Mouse (Mus musculus) layer of hippocampus, adult 11-12 months (tissue): Measurements from ENCODE around the gene Nfam1.
A peak's percentile ranks its signal among the peaks of the same experiment; 100 is the strongest.

Experiments
- DNase-seq: peaks from one replicate; pipeline ENCODE4 v3.0.0; 2022; ENCODE audit warnings: low spot score

The Nfam1 gene

GRCm38 (mm10) chr15:82958253-82958701 lies 74.8 kb downstream of the Nfam1 start:
- peak; percentile 60 for DNase-seq

GRCm38 (mm10) chr15:82956721-82957120 lies 76.4 kb downstream of the Nfam1 start:
- no peak for DNase-seq

GRCm38 (mm10) chr15:82956310-82956709 lies 76.8 kb downstream of the Nfam1 start:
- no peak for DNase-seq

- DNase-seq, result no peak
These were observed 77.8 kb downstream of the Nfam1 start for GRCm38 (mm10) chr15:82955286-82955685.

- no peak for DNase-seq
These were observed 79.1 kb downstream of the Nfam1 start for GRCm38 (mm10) chr15:82954034-82954433.

- no peak for DNase-seq
These were observed 80.0 kb downstream of the Nfam1 start for GRCm38 (mm10) chr15:82953096-82953495.

GRCm38 (mm10) chr15:82952292-82952705 lies 80.8 kb downstream of the Nfam1 start:
- no peak for DNase-seq

GRCm38 (mm10) chr15:82950246-82950645 lies 82.9 kb downstream of the Nfam1 start:
- no peak for DNase-seq

GRCm38 (mm10) chr15:82947431-82947830 lies 85.7 kb downstream of the Nfam1 start:
- DNase-seq, result no peak

- DNase-seq, result no peak
These were observed 88.5 kb downstream of the Nfam1 start for GRCm38 (mm10) chr15:82944479-82945195.
